Mouse (Mus musculus) lung, postnatal 0 days (tissue): Measurements from ENCODE around the gene Ephx1.

Experiments
- CTCF ChIP-seq: IDR thresholded peaks from 2 replicates; pipeline ENCODE4 v1.5.1; 2016; ENCODE audit warnings: antibody characterized with exemption, mild to moderate bottlenecking
- EP300 ChIP-seq: IDR thresholded peaks from 2 replicates; pipeline ENCODE4 v1.6.1; 2016; ENCODE audit warnings: antibody characterized with exemption, mild to moderate bottlenecking, control low read depth

GRCm38 (mm10) chr1:181037623-181038022 is 16.9 kb upstream of the Ephx1 start:
- TF ChIP-seq CTCF (no peak), EP300 (no peak)
